Mouse (Mus musculus): ENCODE measurements around the gene Gnai3.

The Gnai3 gene

DNA sequence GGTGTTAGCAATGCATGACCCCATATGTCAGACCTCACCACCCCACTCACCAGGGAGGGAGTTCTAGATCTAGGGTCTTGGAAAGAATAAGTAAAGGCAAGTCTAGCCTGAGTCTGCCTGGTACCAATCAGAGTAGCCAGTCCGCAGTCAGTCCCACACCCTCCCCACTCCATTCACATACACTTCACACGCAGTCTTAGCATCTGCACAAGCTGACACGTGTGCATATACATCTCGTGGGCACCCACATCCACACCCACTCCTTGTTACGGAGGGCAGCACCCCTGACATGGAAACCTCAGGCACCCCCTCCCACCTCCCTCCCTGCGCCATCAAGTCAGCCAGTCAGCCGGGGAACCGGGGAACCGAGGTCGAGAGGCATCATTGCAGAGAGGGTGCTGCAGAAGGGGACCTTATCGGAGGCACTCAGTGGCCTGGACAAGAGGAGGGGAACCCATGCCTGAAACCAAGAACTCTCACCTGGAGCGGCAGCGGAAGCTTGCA, 61.1 kb downstream of the Gnai3 start:
- peak; percentile 53 for DNase-seq (ENCODE audit: low read depth, low spot score)

- peak; percentile 52 for DNase-seq (ENCODE audit: low read depth, low spot score)
Measured at GRCm38 (mm10) chr3:108083904-108084407, 62.0 kb downstream of the Gnai3 start.

GRCm38 (mm10) chr3:108083161-108083560, 62.8 kb downstream of the Gnai3 start:
- no peak for DNase-seq (ENCODE audit: low read depth, low spot score)

DNA sequence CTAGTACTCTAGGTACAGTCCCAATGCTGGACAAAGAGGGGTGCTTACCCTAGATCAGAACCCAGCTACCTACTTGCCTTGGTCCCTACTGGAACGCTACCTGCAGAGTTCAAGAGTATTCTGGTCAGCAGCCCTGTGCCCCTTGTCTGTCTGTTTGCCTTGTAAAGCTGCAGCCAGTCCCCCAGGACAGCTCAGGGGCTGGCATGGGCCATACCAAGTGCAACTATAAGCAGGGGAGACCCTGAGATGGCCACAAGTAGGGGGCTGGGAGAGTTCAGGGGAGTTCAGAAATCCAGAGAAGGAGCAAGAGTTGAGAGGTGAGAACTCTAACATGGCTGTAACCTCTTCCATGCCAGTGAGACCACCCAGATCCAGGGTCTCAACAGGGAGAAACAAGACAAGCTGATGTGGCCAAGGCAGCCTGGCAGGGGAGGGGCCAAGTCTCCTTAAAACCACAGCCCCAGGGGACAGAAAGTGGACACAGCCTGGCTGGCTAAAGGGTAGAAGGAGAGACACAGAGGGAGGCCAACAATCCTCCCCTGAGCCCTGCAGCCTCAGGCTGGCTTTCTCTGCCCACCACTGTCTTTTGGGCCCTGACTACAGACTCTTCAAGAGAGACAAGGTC, 63.6 kb downstream of the Gnai3 start:
- DNase-seq (ENCODE audit: low read depth, low spot score), result no peak

DNA sequence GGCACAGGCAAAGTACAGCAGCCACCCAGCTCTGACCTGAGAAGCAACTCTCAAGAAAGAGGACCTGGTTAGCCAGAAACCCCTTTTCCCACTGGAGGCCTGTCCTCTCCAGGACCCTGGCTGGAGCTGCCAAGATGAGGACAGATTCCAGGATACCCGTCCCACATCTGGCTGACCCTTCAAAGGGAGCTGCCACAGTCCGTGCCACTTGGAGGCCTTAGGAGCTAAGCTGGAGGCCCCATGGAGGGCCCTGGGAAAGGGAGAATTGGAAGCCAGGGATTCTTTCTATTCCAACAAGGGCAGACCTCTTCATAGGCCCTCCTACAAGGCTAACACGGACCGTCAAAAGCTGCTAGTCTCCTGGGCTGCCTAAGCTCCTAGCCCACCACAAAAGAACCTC, 64.3 kb downstream of the Gnai3 start:
- no peak for DNase-seq (ENCODE audit: low read depth, low spot score)

DNA sequence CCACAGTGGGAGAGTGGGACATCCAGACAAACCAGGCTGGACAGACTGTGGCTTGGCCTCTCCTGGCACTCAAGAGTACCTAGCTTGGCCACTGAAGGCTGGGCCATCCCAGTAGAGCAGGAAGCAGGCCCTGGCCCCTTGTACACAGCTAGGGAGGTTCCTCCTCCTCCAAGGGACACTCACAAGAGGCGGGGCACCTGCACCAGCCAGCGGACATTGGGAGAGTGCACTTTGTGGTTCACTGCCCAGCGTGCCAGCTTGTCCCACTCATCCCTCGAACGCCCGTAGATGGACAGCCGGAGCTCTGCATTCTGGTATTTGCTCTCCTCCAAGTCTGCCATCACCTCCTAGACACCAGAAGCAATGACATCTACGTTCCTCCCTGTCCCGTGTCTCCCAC, 69.1 kb downstream of the Gnai3 start:
- no peak for DNase-seq (ENCODE audit: low read depth, low spot score)

DNA sequence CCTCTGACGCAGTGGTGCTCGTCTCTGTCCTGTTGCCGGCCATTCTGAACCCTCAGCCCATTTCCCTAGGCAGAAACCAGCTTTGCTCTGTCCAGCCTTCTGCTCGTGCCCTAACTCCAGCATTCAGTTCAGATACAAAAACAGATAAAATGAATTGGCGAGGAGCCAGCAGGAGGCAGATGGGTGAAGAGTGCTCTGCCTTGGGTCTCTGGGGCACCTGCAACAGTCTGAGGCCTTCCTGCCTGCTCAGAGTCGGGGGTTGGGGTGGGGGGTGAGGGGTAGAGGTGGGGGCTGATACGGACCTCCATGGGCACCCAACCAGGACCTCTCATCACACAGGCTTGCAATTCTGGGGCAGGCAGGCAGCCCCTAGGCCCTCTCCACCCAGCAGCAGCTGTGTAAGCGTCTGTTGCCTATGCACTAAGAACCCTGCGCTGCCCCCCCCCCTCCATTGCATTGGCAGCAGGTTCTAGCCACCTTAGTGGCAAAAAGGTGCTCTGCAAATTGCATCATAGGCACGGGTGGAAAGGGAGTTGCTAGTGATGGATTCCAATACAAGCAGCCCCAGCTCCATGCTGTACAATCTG, 72.9 kb downstream of the Gnai3 start:
- DNase-seq (ENCODE audit: low read depth, low spot score), result no peak

DNA sequence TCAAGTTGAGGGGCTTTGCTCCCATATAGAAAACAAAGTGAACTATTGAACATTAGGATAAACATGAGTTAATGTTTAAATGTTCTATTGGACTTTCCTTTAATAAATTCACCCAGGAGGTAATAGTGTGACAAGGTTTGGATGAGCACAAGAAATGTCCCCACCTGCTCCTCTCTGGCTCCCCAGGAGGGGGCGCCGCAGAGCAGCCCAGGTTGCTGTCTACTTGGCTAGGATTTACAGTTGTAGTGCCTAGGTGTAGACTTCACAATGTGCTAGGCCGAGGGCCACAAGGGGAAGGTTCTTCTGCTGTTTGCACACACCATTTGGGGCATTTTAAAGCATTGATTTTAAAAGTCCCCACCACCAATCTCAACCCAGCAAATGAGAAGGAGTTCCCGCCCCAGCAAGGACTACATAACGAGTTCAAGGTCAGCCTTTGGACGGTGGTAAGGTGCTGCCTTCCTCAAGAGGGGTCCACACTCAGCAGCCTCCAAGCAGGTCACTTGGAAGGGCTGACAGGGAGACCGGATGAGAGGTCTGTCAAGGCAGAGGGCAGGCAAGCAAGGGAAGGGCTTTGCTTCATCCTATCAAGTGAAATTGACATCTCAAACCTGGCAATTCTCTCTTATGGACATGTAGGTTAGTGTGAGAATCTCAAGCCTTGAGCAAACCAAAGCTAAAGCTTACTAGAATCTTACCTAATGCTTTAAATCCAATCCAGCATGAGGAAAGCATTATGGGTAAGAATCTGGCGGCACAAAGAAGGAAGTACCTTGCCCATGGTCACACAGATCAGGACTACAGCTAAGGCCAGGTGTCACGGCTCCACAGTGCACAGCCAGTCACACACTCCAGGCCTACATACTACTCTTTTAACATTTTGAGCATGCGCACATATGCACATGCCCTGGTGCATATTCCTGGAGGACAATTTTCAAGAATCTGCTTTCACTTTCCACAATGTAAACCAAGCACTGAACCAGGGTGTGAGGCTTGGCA, 75.4 kb downstream of the Gnai3 start:
- peak; percentile 61 for DNase-seq (ENCODE audit: low read depth, low spot score)

GRCm38 (mm10) chr3:108069231-108069870, 76.6 kb downstream of the Gnai3 start:
- DNase-seq (ENCODE audit: low read depth, low spot score), result no peak

DNA sequence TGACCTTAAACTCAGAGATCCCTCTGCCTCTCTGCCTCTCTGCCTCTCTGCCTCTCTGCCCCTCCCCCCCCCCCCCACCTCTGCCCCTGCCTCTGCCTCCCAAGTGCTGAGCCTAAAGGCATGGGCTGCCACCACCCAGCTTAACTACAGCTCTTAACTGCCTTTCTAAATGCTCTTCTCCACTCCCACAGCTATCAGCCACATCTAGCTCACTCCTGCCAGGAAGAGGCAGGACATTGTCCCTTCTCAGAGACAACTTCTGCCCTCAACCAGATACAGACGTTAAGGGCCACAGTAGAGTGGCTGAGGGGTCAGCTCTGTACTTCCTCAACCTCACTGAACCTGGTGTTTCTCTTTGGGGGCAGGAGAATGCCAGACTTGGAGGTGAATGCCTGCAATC, 77.1 kb downstream of the Gnai3 start:
- no peak for DNase-seq (ENCODE audit: low read depth, low spot score)

DNA sequence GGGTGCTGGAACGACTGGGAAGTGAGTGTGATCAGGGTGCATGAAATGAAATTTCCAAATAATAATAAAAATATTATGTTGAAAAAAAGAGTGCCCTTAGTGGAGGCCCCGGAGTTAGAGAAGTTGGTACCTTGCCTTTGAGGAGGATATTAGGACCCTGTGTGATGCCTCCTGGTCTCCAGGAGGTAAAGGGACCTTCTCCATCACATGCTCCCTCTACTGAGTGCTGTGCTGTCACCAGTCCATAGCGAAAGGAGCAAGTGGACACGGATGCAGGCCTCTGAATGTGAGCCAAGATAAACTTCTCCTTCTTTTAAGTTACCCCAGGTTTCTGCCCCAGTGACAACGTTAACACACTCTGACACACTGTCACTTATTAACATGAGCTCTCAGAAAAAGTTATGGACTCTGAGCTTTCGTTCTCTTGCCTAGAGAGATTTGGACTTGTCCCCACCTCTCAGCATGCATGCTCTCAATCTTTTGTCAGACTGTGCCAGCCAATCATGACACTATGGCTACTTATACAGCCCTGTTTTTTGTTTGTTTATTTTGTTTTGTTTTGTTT, 78.5 kb downstream of the Gnai3 start:
- DNase-seq (ENCODE audit: low read depth, low spot score), result no peak

DNA sequence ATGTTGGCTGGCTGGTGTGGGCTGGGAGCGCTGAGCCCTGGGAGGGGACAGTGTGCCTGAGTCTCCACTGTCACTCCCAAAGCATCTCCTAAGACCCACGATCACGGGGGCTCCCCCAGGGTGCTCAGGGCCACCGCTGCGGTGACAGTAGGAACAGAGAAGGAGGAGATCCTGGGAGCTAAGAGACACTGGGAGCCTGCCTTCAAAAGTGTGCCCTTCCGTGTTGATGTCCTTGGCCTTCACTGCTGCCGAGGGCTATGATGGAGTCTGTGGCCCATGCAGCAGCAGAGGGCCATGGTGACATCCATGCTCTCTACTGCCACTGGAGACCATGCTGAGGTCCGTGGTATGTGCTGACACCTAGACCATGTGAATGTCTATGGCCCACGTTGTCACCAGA, 80.4 kb downstream of the Gnai3 start:
- DNase-seq (ENCODE audit: low read depth, low spot score), result no peak

DNA sequence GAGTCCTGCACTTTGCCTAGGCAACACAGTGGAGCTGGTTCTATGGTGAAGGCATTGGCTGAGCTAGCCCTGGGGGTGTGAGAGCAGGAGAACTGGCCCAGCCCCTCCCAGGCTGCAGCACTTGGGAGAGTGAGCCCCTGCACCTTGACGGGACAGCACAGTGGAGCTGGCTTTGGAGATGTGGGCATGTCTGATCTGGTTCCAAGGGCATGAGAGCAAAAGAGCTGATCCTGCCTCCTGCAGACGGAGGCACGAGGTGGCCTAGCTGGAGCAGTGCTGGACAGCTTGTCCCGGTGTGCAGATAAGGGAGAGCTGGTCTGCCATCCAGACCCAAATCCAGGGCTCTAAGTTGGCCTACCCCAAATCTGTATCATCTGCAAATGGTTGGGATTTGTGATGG, 81.3 kb downstream of the Gnai3 start:
- DNase-seq (ENCODE audit: low read depth, low spot score), result no peak

GRCm38 (mm10) chr3:108062648-108063047, 83.3 kb downstream of the Gnai3 start:
- DNase-seq (ENCODE audit: low read depth, low spot score), result no peak

DNA sequence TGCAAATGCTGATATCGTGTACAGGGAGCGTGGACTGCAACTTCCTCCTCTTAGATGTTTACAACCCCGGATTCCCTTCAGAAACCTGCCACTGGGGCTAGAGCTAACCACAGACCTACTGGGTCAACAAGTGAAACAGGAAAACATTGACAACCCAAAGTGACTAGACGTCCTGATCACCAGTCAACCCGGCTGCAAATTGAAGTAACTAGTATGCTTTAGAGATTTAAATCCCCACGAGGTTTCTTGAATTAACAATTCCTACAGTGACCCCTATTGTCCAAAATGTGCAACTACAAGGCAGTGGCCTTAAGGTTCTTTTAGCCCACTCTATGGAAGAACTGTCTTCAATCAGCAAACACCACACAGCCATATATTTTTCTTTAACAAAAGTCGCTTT, 84.5 kb downstream of the Gnai3 start:
- DNase-seq (ENCODE audit: low read depth, low spot score), result peak; percentile 91

All from brain, adult 2 months (tissue).